Comparison of ENCODE assay signal across 24 mouse cellular contexts in the genomic region with DNA sequence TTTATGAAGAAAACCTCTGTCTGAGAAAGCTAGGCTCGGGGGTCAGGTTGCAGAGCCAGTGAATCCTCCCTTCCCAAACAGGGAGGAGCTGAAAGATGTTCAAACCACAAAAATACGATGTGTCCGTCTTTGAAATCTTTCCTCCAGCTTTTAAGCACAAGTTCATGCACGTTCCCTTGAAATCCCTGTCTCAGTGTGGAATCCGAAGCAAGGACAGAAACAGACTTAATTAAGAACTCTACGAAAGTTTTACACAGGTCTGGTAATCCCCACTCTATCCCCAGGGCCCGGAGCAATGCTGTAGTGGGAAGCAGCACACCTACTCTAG.
DNase-seq lines count a peak whose midpoint lies in the region; ATAC-seq and TF ChIP-seq lines count a peak whose summit lies in the region.
"Had no signal": no experiment of that assay in that cellular context is flagged by ENCODE, and none has a peak within 500 bp of the region (broad histone marks: within the 10 kb centered on the region; RNA-seq: fewer than 3 reads in every experiment).

No protein-coding gene starts in this region.

- TF ChIP-seq POLR2A in cerebellum, adult 2 months (IDR thresholded peaks at IDR 0.05; ENCODE audit: borderline replicate concordance, insufficient read depth, low read length), result no peak

- DNase-seq in heart, adult 18-20 months, result no peak
- DNase-seq in heart, postnatal 0 days (ENCODE audit: low spot score), result no peak
- DNase-seq in embryonic facial prominence, embryonic 10.5 days (ENCODE audit: low spot score), result peak; percentile 13
- no peak for DNase-seq in cerebellum, adult 2 months
- DNase-seq: adrenal gland, postnatal 25 days; cerebellum, adult 11-12 months; cerebellum, postnatal 10 days; kidney, adult 2 months; kidney, postnatal 36 days; retina, postnatal 1 day; right cerebral cortex, postnatal 14 days; thymus, postnatal 4 days had no signal

- peak overlapping the region; percentile 74 for H3K27ac ChIP-seq in heart, embryonic 12.5 days (ENCODE audit: poor library complexity, severe bottlenecking)
- peak overlapping the region; percentile 27; the same call in 1 of the 2 replicates for H3K27ac ChIP-seq in heart, postnatal 0 days (ENCODE audit: low read depth)
- no peak overlapping the region for H3K27ac ChIP-seq in heart, embryonic 11.5 days (ENCODE audit: low read depth, low read length)
- peak overlapping the region; percentile 74; the same call in 1 of the 2 replicates for H3K27ac ChIP-seq in embryonic facial prominence, embryonic 10.5 days (replicated peaks)
- H3K27ac ChIP-seq in embryonic facial prominence, embryonic 13.5 days, result peak overlapping the region; percentile 7; the same call in 1 of the 2 replicates
- no peak overlapping the region for H3K27ac ChIP-seq in cerebellum, adult 2 months (ENCODE audit: insufficient read depth, low read length)
- H3K27ac ChIP-seq: forebrain, embryonic 15.5 days; intestine, embryonic 15.5 days; layer of hippocampus, adult 2 months; limb, embryonic 13.5 days; lung, embryonic 15.5 days; midbrain, embryonic 12.5 days had no signal

- TF ChIP-seq EP300 in heart, postnatal 0 days (IDR thresholded peaks at IDR 0.05; ENCODE audit: low read depth), result no peak

- ATAC-seq in heart, embryonic 12.5 days (ENCODE audit: insufficient number of reproducible peaks, low FRiP score), result no peak
- no peak for ATAC-seq in heart, postnatal 0 days (ENCODE audit: insufficient read depth, low read depth)
- no peak for ATAC-seq in heart, embryonic 11.5 days (replicated peaks; ENCODE audit: insufficient number of reproducible peaks, low FRiP score, low TSS enrichment)
- no peak for ATAC-seq in embryonic facial prominence, embryonic 13.5 days (ENCODE audit: insufficient number of reproducible peaks, insufficient read depth, low FRiP score, low TSS enrichment, low read depth)
- ATAC-seq: CD4-positive, CD25-positive, alpha-beta regulatory T cell, adult 4 months; forebrain, embryonic 15.5 days; hindbrain, embryonic 16.5 days; intestine, embryonic 15.5 days had no signal

- H3K9me3 ChIP-seq in heart, embryonic 12.5 days (replicated peaks), result no peaks in the 10 kb centered on the region
- H3K9me3 ChIP-seq in heart, postnatal 0 days (replicated peaks; ENCODE audit: control insufficient read depth, low read length), result no peaks in the 10 kb centered on the region
- no peaks in the 10 kb centered on the region for H3K9me3 ChIP-seq in heart, embryonic 11.5 days (replicated peaks; ENCODE audit: control insufficient read depth, low read length)
- no peaks in the 10 kb centered on the region for H3K9me3 ChIP-seq in embryonic facial prominence, embryonic 10.5 days
- H3K9me3 ChIP-seq in embryonic facial prominence, embryonic 13.5 days, result no peaks in the 10 kb centered on the region
- H3K9me3 ChIP-seq: forebrain, embryonic 15.5 days; intestine, embryonic 15.5 days; limb, embryonic 13.5 days; lung, embryonic 15.5 days; midbrain, embryonic 12.5 days had no signal

- TF ChIP-seq CTCF in heart, postnatal 0 days (IDR thresholded peaks at IDR 0.05; ENCODE audit: low read depth), result no peak
- no peak for TF ChIP-seq CTCF in cerebellum, adult 2 months (IDR thresholded peaks at IDR 0.05; ENCODE audit: borderline replicate concordance, insufficient read depth, low read depth, low read length)

- H3K36me3 ChIP-seq in heart, embryonic 12.5 days, result no peaks in the 10 kb centered on the region
- no peaks in the 10 kb centered on the region for H3K36me3 ChIP-seq in heart, postnatal 0 days (replicated peaks; ENCODE audit: control insufficient read depth, insufficient read depth, low read length)
- no peaks in the 10 kb centered on the region for H3K36me3 ChIP-seq in heart, embryonic 11.5 days (ENCODE audit: control insufficient read depth, insufficient read depth, low read length)
- no peaks in the 10 kb centered on the region for H3K36me3 ChIP-seq in embryonic facial prominence, embryonic 10.5 days (replicated peaks)
- no peaks in the 10 kb centered on the region for H3K36me3 ChIP-seq in embryonic facial prominence, embryonic 13.5 days
- H3K36me3 ChIP-seq: forebrain, embryonic 15.5 days; intestine, embryonic 15.5 days; limb, embryonic 13.5 days; lung, embryonic 15.5 days; midbrain, embryonic 12.5 days had no signal

- H3K4me3 ChIP-seq in heart, embryonic 12.5 days, result no peak overlapping the region
- H3K4me3 ChIP-seq in heart, postnatal 0 days (ENCODE audit: low read depth, low read length), result no peak overlapping the region
- no peak overlapping the region for H3K4me3 ChIP-seq in heart, embryonic 11.5 days (ENCODE audit: low read depth, low read length)
- no peak overlapping the region for H3K4me3 ChIP-seq in embryonic facial prominence, embryonic 10.5 days
- H3K4me3 ChIP-seq in embryonic facial prominence, embryonic 13.5 days, result no peak overlapping the region
- H3K4me3 ChIP-seq in cerebellum, adult 2 months (replicated peaks; ENCODE audit: insufficient read depth, low read depth, low read length), result no peak overlapping the region
- H3K4me3 ChIP-seq: forebrain, embryonic 15.5 days; intestine, embryonic 15.5 days; layer of hippocampus, adult 2 months; limb, embryonic 13.5 days; lung, embryonic 15.5 days; midbrain, embryonic 12.5 days had no signal

- 74% methylated on average over 7 of the region's 7 CpGs for WGBS in heart, embryonic 12.5 days
- 81% methylated on average over 7 of the region's 7 CpGs for WGBS in heart, postnatal 0 days
- WGBS in heart, embryonic 11.5 days (ENCODE audit: insufficient replicate concordance), result 71% methylated on average over 7 of the region's 7 CpGs
- 57% methylated on average over 7 of the region's 7 CpGs for WGBS in embryonic facial prominence, embryonic 10.5 days
- WGBS in embryonic facial prominence, embryonic 13.5 days, result 31% methylated on average over 7 of the region's 7 CpGs
- 88% methylated on average over 7 of the region's 7 CpGs for whole genome bisulfite sequencing in cerebellum, adult 2 months

- no peaks in the 10 kb centered on the region for H3K27me3 ChIP-seq in heart, embryonic 12.5 days (replicated peaks)
- H3K27me3 ChIP-seq in heart, postnatal 0 days (ENCODE audit: control insufficient read depth, insufficient read depth, low read length), result no peaks in the 10 kb centered on the region
- H3K27me3 ChIP-seq in heart, embryonic 11.5 days (ENCODE audit: control insufficient read depth, insufficient read depth, low read length), result no peaks in the 10 kb centered on the region
- no peaks in the 10 kb centered on the region for H3K27me3 ChIP-seq in embryonic facial prominence, embryonic 10.5 days (replicated peaks; ENCODE audit: low read depth, poor library complexity, severe bottlenecking)
- H3K27me3 ChIP-seq in embryonic facial prominence, embryonic 13.5 days, result no peaks in the 10 kb centered on the region
- no peaks in the 10 kb centered on the region for H3K27me3 ChIP-seq in cerebellum, adult 2 months (ENCODE audit: control insufficient read depth, insufficient read depth, low read length)
- H3K27me3 ChIP-seq: forebrain, embryonic 15.5 days; intestine, embryonic 15.5 days; lung, embryonic 15.5 days; midbrain, embryonic 12.5 days had no signal

- peaks cover 6% of the 10 kb centered on the region; the same call in 1 of the 2 replicates for H3K4me1 ChIP-seq in heart, embryonic 12.5 days (replicated peaks)
- H3K4me1 ChIP-seq in heart, postnatal 0 days (ENCODE audit: control insufficient read depth, insufficient read depth), result no peaks in the 10 kb centered on the region; the same call in 1 of the 2 replicates
- H3K4me1 ChIP-seq in heart, embryonic 11.5 days (ENCODE audit: control insufficient read depth, insufficient read depth, low read length), result no peaks in the 10 kb centered on the region
- H3K4me1 ChIP-seq in embryonic facial prominence, embryonic 10.5 days, result peaks cover 23% of the 10 kb centered on the region
- H3K4me1 ChIP-seq in embryonic facial prominence, embryonic 13.5 days, result peaks cover 16% of the 10 kb centered on the region
- H3K4me1 ChIP-seq in cerebellum, adult 2 months (ENCODE audit: control insufficient read depth, insufficient read depth, low read length), result no peaks in the 10 kb centered on the region
- H3K4me1 ChIP-seq: intestine, embryonic 15.5 days; lung, embryonic 15.5 days had no signal

- H3K4me2 ChIP-seq in heart, embryonic 12.5 days, result no peak overlapping the region
- H3K4me2 ChIP-seq in heart, postnatal 0 days (ENCODE audit: low read depth, low read length), result no peak overlapping the region
- H3K4me2 ChIP-seq in heart, embryonic 11.5 days, result no peak overlapping the region
- H3K4me2 ChIP-seq in embryonic facial prominence, embryonic 13.5 days, result no peak overlapping the region
- H3K4me2 ChIP-seq: forebrain, embryonic 15.5 days; intestine, embryonic 15.5 days; limb, embryonic 13.5 days; liver, embryonic 11.5 days; lung, embryonic 15.5 days; midbrain, embryonic 12.5 days had no signal

- H3K9ac ChIP-seq in heart, embryonic 12.5 days, result no peak overlapping the region
- no peak overlapping the region for H3K9ac ChIP-seq in heart, postnatal 0 days (replicated peaks; ENCODE audit: low read depth, low read length)
- H3K9ac ChIP-seq in heart, embryonic 11.5 days (ENCODE audit: low read depth, low read length), result no peak overlapping the region
- H3K9ac ChIP-seq in embryonic facial prominence, embryonic 13.5 days, result no peak overlapping the region
- H3K9ac ChIP-seq: forebrain, embryonic 15.5 days; intestine, embryonic 15.5 days; limb, embryonic 13.5 days; lung, embryonic 15.5 days; midbrain, embryonic 12.5 days had no signal

Comparison
In these comparisons a context has a peak if more than half of its experiments do, and no peak if none do; other contexts are left out.
1. H3K27ac ChIP-seq: peak in heart, embryonic 12.5 days (single experiment), heart, postnatal 0 days (single experiment), embryonic facial prominence, embryonic 10.5 days (single experiment) and embryonic facial prominence, embryonic 13.5 days (single experiment); none in heart, embryonic 11.5 days (single experiment) and cerebellum, adult 2 months (single experiment).